Mouse (Mus musculus): ENCODE measurements around the gene Xpa. TPM values are rescaled to one million over a fixed set of nuclear protein-coding genes. Genes with fewer than 3 reads are reported as not detected.
"Not testable (repeated sequence)": the region's sequence is repeated elsewhere in the genome, so short reads cannot be mapped to it uniquely, and the experiment has no call there.

The Xpa gene
- 10 to 100 TPM in 18 of 26 experiments, 1 to 10 TPM in 8; 3.1 to 47.3 (median 17.5) TPM for total RNA-seq (2018; cell fraction: chromatin; rRNA removed)
- 10 to 100 TPM; 11.9 to 32.7 (median 24.1) TPM for total RNA-seq (2018; cell fraction: cytosol; rRNA removed)
- 10 to 100 TPM in 18 of 26 experiments, 1 to 10 TPM in 8; 4.8 to 32.1 (median 12.9) TPM for total RNA-seq (2018; cell fraction: nucleus; rRNA removed)
- polyA plus RNA-seq (2018) = 15.9 to 35.4 TPM (median 24.1 TPM) in 3 replicates

GRCm38 (mm10) chr4:46195781-46196487, at the start of gene Xpa:
Gene Xpa (minus strand): TSS chr4:46196311.
- Histone ChIP-seq H3K79me2 (ENCODE audit: inconsistent target) (peaks cover 29% of the 10 kb centered on the region; the same call in 1 of the 2 replicates), H3K36me3 (ENCODE audit: inconsistent target) (peaks cover 5% of the 10 kb centered on the region), H3K4me3 (ENCODE audit: inconsistent target) (peak within 1 kb of the TSS; percentile 59), H3K27ac (no peak within 1 kb of the TSS)
- WGBS (ENCODE audit: missing documents) = 2% methylated on average over 65 of the region's 70 CpGs

GRCm38 (mm10) chr4:46235871-46236270, 39.8 kb upstream of the Xpa start:
- Histone ChIP-seq H3K4me3 (ENCODE audit: inconsistent target) (no peak overlapping the region), H3K36me3 (ENCODE audit: inconsistent target) (no peaks in the 10 kb centered on the region), H3K27ac (no peak overlapping the region), H3K79me2 (ENCODE audit: inconsistent target) (no peaks in the 10 kb centered on the region)
- WGBS (ENCODE audit: missing documents) = 88% methylated on average over 3 of the region's 3 CpGs

- WGBS (ENCODE audit: missing documents) = 94% methylated on average over 5 of the region's 5 CpGs
- no peak overlapping the region for H3K27ac ChIP-seq
- H3K79me2 ChIP-seq (ENCODE audit: inconsistent target) = no peaks in the 10 kb centered on the region
- no peaks in the 10 kb centered on the region for H3K36me3 ChIP-seq (ENCODE audit: inconsistent target)
- no peak overlapping the region for H3K4me3 ChIP-seq (ENCODE audit: inconsistent target)
Measured at GRCm38 (mm10) chr4:46234739-46235138, 38.6 kb upstream of the Xpa start.

DNA sequence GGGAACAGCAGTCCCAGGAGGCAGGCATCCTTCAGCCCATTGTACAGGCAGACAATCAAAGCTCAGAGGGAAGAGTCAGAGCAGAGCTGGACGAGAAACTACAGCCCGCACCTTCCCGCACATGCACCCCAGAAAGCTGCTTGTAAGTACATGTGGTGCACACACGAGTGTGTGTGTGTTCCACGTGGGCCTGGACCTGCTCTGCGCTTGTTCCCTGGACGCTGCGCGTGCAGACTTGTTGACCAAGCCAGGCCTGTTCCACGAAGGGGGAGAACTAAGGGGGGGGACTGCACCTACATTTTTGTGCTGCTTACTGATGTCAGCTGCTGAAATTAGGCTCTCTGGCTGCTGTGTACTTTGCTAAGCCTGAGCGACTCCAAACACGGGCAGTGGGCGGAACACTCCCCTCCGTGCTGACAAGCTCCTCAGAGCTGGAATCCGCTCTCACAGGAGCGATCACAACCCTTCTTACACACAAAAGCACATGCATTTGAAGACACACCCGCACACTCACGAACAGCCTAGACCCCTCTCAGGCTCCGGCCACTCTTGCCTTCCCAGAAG, 30.9 kb upstream of the Xpa start:
- Histone ChIP-seq H3K4me3 (ENCODE audit: inconsistent target) (no peak overlapping the region), H3K27ac (no peak overlapping the region), H3K79me2 (ENCODE audit: inconsistent target) (no peaks in the 10 kb centered on the region), H3K36me3 (ENCODE audit: inconsistent target) (no peaks in the 10 kb centered on the region)
- 86% methylated on average over 19 of the region's 19 CpGs for WGBS (ENCODE audit: missing documents)

- no peaks in the 10 kb centered on the region for H3K79me2 ChIP-seq (ENCODE audit: inconsistent target)
- H3K27ac ChIP-seq = no peak overlapping the region
- WGBS (ENCODE audit: missing documents) = 88% methylated on average over 3 of the region's 3 CpGs
- H3K36me3 ChIP-seq (ENCODE audit: inconsistent target) = no peaks in the 10 kb centered on the region
- no peak overlapping the region for H3K4me3 ChIP-seq (ENCODE audit: inconsistent target)
Measured at GRCm38 (mm10) chr4:46221090-46221489, 25.0 kb upstream of the Xpa start.

GRCm38 (mm10) chr4:46202562-46203126, 6.5 kb upstream of the Xpa start:
- 17% methylated on average over 23 of the region's 23 CpGs for WGBS (ENCODE audit: missing documents)

DNA sequence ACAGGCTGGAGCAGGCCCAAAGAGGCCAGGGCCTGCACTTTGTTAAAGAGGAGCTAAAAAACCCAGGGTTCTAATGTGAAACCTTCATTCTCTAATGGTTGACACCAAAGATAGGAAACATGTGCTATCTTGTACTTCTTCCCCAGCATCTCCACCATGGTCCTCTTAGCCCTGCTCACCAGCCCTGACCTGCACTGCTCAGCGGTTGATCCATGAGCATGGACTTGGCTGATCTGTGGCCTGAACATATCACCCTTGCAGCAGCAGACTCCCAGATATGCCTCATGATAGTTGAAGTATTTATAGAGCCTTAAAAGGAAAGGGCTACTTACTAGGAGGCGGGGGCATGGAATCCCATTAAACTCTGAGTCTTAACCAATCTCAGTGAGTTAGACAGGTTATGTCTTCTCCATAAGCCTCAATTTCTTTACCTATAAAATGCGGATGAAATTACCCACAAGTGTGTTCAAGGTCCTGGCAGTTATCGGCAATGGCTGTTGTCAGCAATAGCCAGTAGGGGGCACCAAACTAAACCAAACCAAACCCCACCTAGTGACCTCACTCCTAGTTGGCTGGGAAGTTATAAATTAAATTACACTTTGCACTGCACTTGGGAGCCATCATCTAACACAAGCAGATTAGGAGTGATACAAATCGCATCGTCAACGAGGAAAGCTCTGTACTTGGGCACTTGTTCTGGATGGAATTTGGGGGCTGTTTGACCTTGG, 5.9 kb upstream of the Xpa start:
- H3K79me2 ChIP-seq (ENCODE audit: inconsistent target) = no peaks in the 10 kb centered on the region
- H3K36me3 ChIP-seq (ENCODE audit: inconsistent target) = no peaks in the 10 kb centered on the region
- H3K27ac ChIP-seq = no peak overlapping the region
- H3K4me3 ChIP-seq (ENCODE audit: inconsistent target) = no peak overlapping the region
- 5% methylated on average over 7 of the region's 7 CpGs for WGBS (ENCODE audit: missing documents)

More at GRCm38 (mm10) chr4:46202562-46203126, 6.5 kb upstream of the Xpa start:
- Histone ChIP-seq H3K79me2 (ENCODE audit: inconsistent target) (no peaks in the 10 kb centered on the region), H3K36me3 (ENCODE audit: inconsistent target) (no peaks in the 10 kb centered on the region), H3K4me3 (ENCODE audit: inconsistent target) (no peak overlapping the region), H3K27ac (no peak overlapping the region)

- Histone ChIP-seq H3K36me3 (ENCODE audit: inconsistent target) (no peaks in the 10 kb centered on the region), H3K4me3 (ENCODE audit: inconsistent target) (no peak overlapping the region), H3K79me2 (ENCODE audit: inconsistent target) (peaks cover 27% of the 10 kb centered on the region; the same call in 1 of the 2 replicates), H3K27ac (no peak overlapping the region)
- WGBS (ENCODE audit: missing documents) = 88% methylated on average over 5 of the region's 5 CpGs
Measured at GRCm38 (mm10) chr4:46198064-46198463, 2.0 kb upstream of the Xpa start.

DNA sequence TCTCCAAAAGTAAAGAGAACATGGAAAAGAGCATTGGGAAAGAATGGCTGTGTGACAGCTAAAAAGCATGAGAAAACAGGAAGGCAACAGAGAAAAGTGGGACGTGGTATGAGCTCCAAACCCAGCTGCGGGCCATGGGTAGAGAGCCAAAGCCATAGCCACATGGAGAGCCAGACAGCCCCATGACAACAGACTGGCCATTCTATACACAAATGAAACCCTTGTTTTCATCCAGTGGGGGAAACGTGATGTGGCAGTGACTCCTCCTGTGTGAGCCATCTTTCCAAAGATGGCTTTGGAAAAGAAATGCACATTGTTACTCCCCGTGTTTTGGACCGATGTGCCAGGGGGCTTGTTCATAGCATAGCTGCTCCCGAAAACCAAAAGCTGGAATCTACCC, 402 bp upstream of the Xpa start:
- Histone ChIP-seq H3K79me2 (ENCODE audit: inconsistent target) (peaks cover 29% of the 10 kb centered on the region; the same call in 1 of the 2 replicates), H3K36me3 (ENCODE audit: inconsistent target) (no peaks in the 10 kb centered on the region), H3K4me3 (ENCODE audit: inconsistent target) (peak overlapping the region; percentile 35), H3K27ac (no peak overlapping the region)
- 49% methylated on average over 6 of the region's 6 CpGs for WGBS (ENCODE audit: missing documents)

DNA sequence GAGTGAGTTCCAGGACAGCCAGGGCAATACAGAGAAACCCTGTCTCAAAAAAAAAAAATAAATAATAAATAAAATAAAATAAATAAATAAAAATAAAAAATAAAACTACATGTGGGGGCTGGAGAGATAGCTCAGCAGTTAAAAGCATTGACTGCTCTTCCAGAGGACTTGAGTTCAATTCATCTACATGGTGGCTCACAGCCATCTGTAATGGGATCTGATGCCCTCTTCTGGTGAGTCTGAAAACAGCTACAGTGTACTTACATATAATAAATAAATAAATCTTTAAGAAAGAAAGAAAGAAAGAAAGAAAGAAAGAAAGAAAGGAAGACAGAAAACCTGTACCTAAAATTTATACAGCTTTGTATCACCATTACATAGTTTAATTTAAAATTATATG, 4.1 kb downstream of the Xpa start:
- not testable (repeated sequence) for H3K27ac ChIP-seq; H3K4me3 ChIP-seq (ENCODE audit: inconsistent target)
- Histone ChIP-seq H3K36me3 (ENCODE audit: inconsistent target) (peaks cover 37% of the 10 kb centered on the region), H3K79me2 (ENCODE audit: inconsistent target) (peaks cover 29% of the 10 kb centered on the region; the same call in 1 of the 2 replicates)

DNA sequence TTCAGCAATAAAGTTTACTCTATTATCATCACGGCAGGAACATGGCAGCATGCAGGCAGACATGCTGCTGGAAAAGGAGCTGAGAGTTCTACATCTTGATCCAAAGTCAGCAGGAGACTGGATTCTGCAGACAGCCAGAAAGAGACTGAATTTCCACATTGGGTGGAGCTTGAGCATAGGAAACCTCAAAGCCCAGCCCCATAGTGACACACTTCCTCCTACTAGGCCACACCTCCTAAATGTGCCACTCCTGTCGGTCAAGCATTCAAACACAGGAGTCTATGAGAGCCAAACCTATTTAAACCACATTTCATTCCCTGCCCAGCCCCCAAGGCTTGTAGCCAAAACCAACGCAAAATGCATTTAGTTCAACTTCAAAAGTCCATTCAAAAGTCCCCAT, 9.6 kb downstream of the Xpa start:
- H3K27ac ChIP-seq = no peak overlapping the region

GRCm38 (mm10) chr4:46185890-46186289, 10.2 kb downstream of the Xpa start:
- WGBS (ENCODE audit: missing documents) = 91% methylated on average over 9 of the region's 9 CpGs
- Histone ChIP-seq H3K36me3 (ENCODE audit: inconsistent target) (peaks cover 83% of the 10 kb centered on the region), H3K79me2 (ENCODE audit: inconsistent target) (no peaks in the 10 kb centered on the region; the same call in 1 of the 2 replicates), H3K27ac (no peak overlapping the region), H3K4me3 (ENCODE audit: inconsistent target) (no peak overlapping the region)

More for the DNA sequence above, 9.6 kb downstream of the Xpa start:
- peaks cover 82% of the 10 kb centered on the region for H3K36me3 ChIP-seq (ENCODE audit: inconsistent target)
- WGBS (ENCODE audit: missing documents) = 81% methylated on average over 3 of the region's 3 CpGs
- no peak overlapping the region for H3K4me3 ChIP-seq (ENCODE audit: inconsistent target)
- H3K79me2 ChIP-seq (ENCODE audit: inconsistent target) = no peaks in the 10 kb centered on the region; the same call in 1 of the 2 replicates

DNA sequence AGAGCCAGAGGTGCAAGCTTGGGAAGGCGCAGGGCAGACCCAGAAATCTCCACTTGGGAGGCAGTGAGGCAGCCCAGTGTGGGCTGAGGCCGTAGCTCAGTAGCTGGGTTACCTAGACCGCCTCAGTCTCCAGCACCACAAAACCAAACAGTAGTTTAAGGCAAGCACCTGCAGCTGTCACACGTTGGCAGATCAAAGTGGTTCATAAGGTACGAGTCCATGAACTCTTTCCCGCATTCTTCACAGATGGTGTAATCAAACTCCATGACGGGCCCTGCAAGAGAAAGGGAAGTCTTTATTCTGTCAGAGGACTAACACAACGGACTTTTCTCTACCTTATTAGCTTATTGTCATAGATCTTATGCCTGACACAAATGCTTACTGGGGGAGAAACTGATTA, 10.7 kb downstream of the Xpa start:
- H3K27ac ChIP-seq = no peak overlapping the region
- no peaks in the 10 kb centered on the region; the same call in 1 of the 2 replicates for H3K79me2 ChIP-seq (ENCODE audit: inconsistent target)
- peaks cover 82% of the 10 kb centered on the region for H3K36me3 ChIP-seq (ENCODE audit: inconsistent target)
- no peak overlapping the region for H3K4me3 ChIP-seq (ENCODE audit: inconsistent target)
- 93% methylated on average over 8 of the region's 8 CpGs for WGBS (ENCODE audit: missing documents)

GRCm38 (mm10) chr4:46182181-46182580, 13.9 kb downstream of the Xpa start:
- 94% methylated on average over 7 of the region's 7 CpGs for WGBS (ENCODE audit: missing documents)
- H3K79me2 ChIP-seq (ENCODE audit: inconsistent target) = no peaks in the 10 kb centered on the region
- H3K27ac ChIP-seq = no peak overlapping the region
- H3K36me3 ChIP-seq (ENCODE audit: inconsistent target) = peaks cover 80% of the 10 kb centered on the region
- H3K4me3 ChIP-seq (ENCODE audit: inconsistent target) = no peak overlapping the region
